Mouse (Mus musculus) MEL (cell line): ENCODE results near the gene Treh. TPM values are rescaled to one million over a fixed set of nuclear protein-coding genes. Genes with fewer than 3 reads are reported as not detected.
A peak's percentile ranks its signal among the peaks of the same experiment; 100 is the strongest.

ENCODE experiments used
- DNase-seq: peaks from one replicate; pipeline ENCODE4 v3.0.0; 2011; ENCODE audit warnings: low read depth, low spot score
- H3K27ac ChIP-seq: 2 replicates; pipeline ENCODE4 v1.5.1; 2012; ENCODE audit warnings: low read depth, mild to moderate bottlenecking, control low read depth, low read length, moderate library complexity; ENCODE audit not compliant: control insufficient read depth
- H3K27me3 ChIP-seq, 2 experiments: fragments of 150-350 bp in 1 of 2; sonication (generic) in 1 of 2; 2 replicates each; pipeline ENCODE4 v1.6.1; 2012; ENCODE audit warnings: low read length in 2 of 2, mild to moderate bottlenecking in 2 of 2, improper control_type of control experiment in 1 of 2, moderate library complexity in 1 of 2; ENCODE audit not compliant: insufficient read depth in 2 of 2, control insufficient read depth in 1 of 2
- H3K36me3 ChIP-seq, 2 experiments: 2 replicates each; pipeline ENCODE4 v1.6.1; 2012 to 2014; ENCODE audit warnings: low read length in 2 of 2, improper control_type of control experiment in 1 of 2, inconsistent platforms in 1 of 2, mild to moderate bottlenecking in 1 of 2; ENCODE audit not compliant: insufficient read depth in 2 of 2, control insufficient read depth in 1 of 2
- H3K4me1 ChIP-seq, 2 experiments: fragments of 150-350 bp in 1 of 2; sonication (generic) in 1 of 2; 2 replicates each; pipeline ENCODE4 v1.6.1; 2012; ENCODE audit warnings: low read length in 2 of 2, improper control_type of control experiment in 1 of 2, mild to moderate bottlenecking in 1 of 2; ENCODE audit not compliant: insufficient read depth in 2 of 2, control insufficient read depth in 1 of 2
- H3K4me3 ChIP-seq, 2 experiments: fragments of 150-350 bp in 1 of 2; sonication (generic) in 1 of 2; 2 replicates each; pipeline ENCODE4 v1.5.1; 2012; ENCODE audit warnings: low read depth in 2 of 2, low read length in 2 of 2, mild to moderate bottlenecking in 2 of 2, moderate library complexity in 2 of 2, control low read depth in 1 of 2, improper control_type of control experiment in 1 of 2; ENCODE audit not compliant: control insufficient read depth in 1 of 2, insufficient read depth in 1 of 2
- H3K79me2 ChIP-seq: 2 replicates; pipeline ENCODE4 v1.6.1; 2012; ENCODE audit warnings: mild to moderate bottlenecking, low read length, moderate library complexity; ENCODE audit not compliant: control insufficient read depth, poor library complexity, insufficient read depth
- H3K9ac ChIP-seq: 2 replicates; pipeline ENCODE4 v1.6.1; 2012; ENCODE audit warnings: low read depth, mild to moderate bottlenecking, control low read depth, low read length, moderate library complexity; ENCODE audit not compliant: control insufficient read depth, poor library complexity, severe bottlenecking
- H3K9me3 ChIP-seq: fragments of 150-350 bp; sonication (generic); replicated peaks from 2 replicates; pipeline ENCODE4 v1.6.1; 2012; ENCODE audit warnings: mild to moderate bottlenecking, low read length, improper control_type of control experiment, moderate library complexity; ENCODE audit not compliant: insufficient read depth
- CHD1 ChIP-seq: IDR thresholded peaks from 2 replicates; pipeline ENCODE4 v1.6.1; 2012; ENCODE audit warnings: low read depth, mild to moderate bottlenecking, inconsistent platforms, low read length, improper control_type of control experiment
- CHD2 ChIP-seq: IDR thresholded peaks from 2 replicates; pipeline ENCODE4 v1.6.1; 2011; ENCODE audit warnings: low read length, improper control_type of control experiment
- CTCF ChIP-seq, 3 experiments: IDR thresholded peaks in 2 of 3; conservative IDR thresholded peaks in 1 of 3; 2 replicates each; pipeline ENCODE4 v1.5.1; 2011 to 2012; ENCODE audit warnings: low read length in 3 of 3, low read depth in 2 of 3, mild to moderate bottlenecking in 2 of 3, improper control_type of control experiment in 1 of 3, inconsistent platforms in 1 of 3, mixed read lengths in 1 of 3, moderate library complexity in 1 of 3; ENCODE audit not compliant: control insufficient read depth in 1 of 3, insufficient read depth in 1 of 3, poor library complexity in 1 of 3, severe bottlenecking in 1 of 3
- ELF1 ChIP-seq: IDR thresholded peaks from 2 replicates; pipeline ENCODE4 v1.6.1; 2014; ENCODE audit warnings: low read depth, mild to moderate bottlenecking, inconsistent platforms, low read length, improper control_type of control experiment, moderate library complexity
- EP300 ChIP-seq, 2 experiments: IDR thresholded peaks; 2 replicates each; pipeline ENCODE4 v1.6.1; 2011; ENCODE audit warnings: improper control_type of control experiment in 2 of 2, low read length in 2 of 2, low read depth in 1 of 2, mild to moderate bottlenecking in 1 of 2
- ETS1 ChIP-seq: IDR thresholded peaks from 2 replicates; pipeline ENCODE4 v1.6.1; 2012; ENCODE audit warnings: low read depth, mild to moderate bottlenecking, inconsistent platforms, low read length, improper control_type of control experiment, moderate library complexity
- GABPA ChIP-seq: IDR thresholded peaks from 2 replicates; pipeline ENCODE4 v1.6.1; 2012; ENCODE audit warnings: low read depth, mild to moderate bottlenecking, inconsistent platforms, low read length, improper control_type of control experiment, moderate library complexity
- GATA1 ChIP-seq: IDR thresholded peaks from 2 replicates; pipeline ENCODE4 v1.6.1; 2011; ENCODE audit warnings: low read depth, low read length, improper control_type of control experiment
- KAT2A ChIP-seq: conservative IDR thresholded peaks from 2 replicates; pipeline ENCODE4 v1.6.1; 2012; ENCODE audit warnings: low read depth, low read length, improper control_type of control experiment, inconsistent platforms
- MAFK ChIP-seq: IDR thresholded peaks from 2 replicates; pipeline ENCODE4 v1.6.1; 2011; ENCODE audit warnings: low read depth, mild to moderate bottlenecking, low read length, improper control_type of control experiment, borderline replicate concordance
- MAX ChIP-seq: IDR thresholded peaks from 2 replicates; pipeline ENCODE4 v1.6.1; 2011; ENCODE audit warnings: low read length, improper control_type of control experiment
- MAZ ChIP-seq: IDR thresholded peaks from 2 replicates; pipeline ENCODE4 v1.6.1; 2012; ENCODE audit warnings: low read depth, mild to moderate bottlenecking, inconsistent platforms, low read length, improper control_type of control experiment
- POLR2AphosphoS5 ChIP-seq: IDR thresholded peaks from 2 replicates; pipeline ENCODE4 v1.6.1; 2012; ENCODE audit warnings: low read depth, borderline replicate concordance, mild to moderate bottlenecking, inconsistent platforms, low read length, moderate library complexity, mixed read lengths
- RAD21 ChIP-seq: IDR thresholded peaks from 2 replicates; pipeline ENCODE4 v1.6.1; 2011; ENCODE audit warnings: mild to moderate bottlenecking, low read depth, low read length, improper control_type of control experiment
- RCOR1 ChIP-seq: IDR thresholded peaks from 2 replicates; pipeline ENCODE4 v1.6.1; 2012; ENCODE audit warnings: low read depth, mild to moderate bottlenecking, inconsistent platforms, low read length, improper control_type of control experiment
- SIN3A ChIP-seq: IDR thresholded peaks from 2 replicates; pipeline ENCODE4 v1.6.1; 2012; ENCODE audit warnings: low read length, improper control_type of control experiment, inconsistent platforms
- SMC3 ChIP-seq: IDR thresholded peaks from 2 replicates; pipeline ENCODE4 v1.6.1; 2011; ENCODE audit warnings: low read depth, low read length, improper control_type of control experiment
- TBP ChIP-seq: IDR thresholded peaks from 2 replicates; pipeline ENCODE4 v1.8.0; 2011; ENCODE audit warnings: low read depth, low read length, improper control_type of control experiment
- TCF12 ChIP-seq: IDR thresholded peaks from 2 replicates; pipeline ENCODE4 v1.6.1; 2014; ENCODE audit warnings: low read depth, mild to moderate bottlenecking, inconsistent platforms, low read length, improper control_type of control experiment, moderate library complexity
- USF1 ChIP-seq: IDR thresholded peaks from 2 replicates; pipeline ENCODE4 v1.6.1; 2014; ENCODE audit warnings: low read depth, mild to moderate bottlenecking, inconsistent platforms, low read length, improper control_type of control experiment, moderate library complexity
- USF2 ChIP-seq, 2 experiments: IDR thresholded peaks; 2 replicates each; pipeline ENCODE4 v1.6.1; 2011 to 2012; ENCODE audit warnings: improper control_type of control experiment in 2 of 2, low read length in 2 of 2, borderline replicate concordance in 1 of 2, inconsistent platforms in 1 of 2, low read depth in 1 of 2, mild to moderate bottlenecking in 1 of 2; ENCODE audit not compliant: insufficient read depth in 1 of 2
- ZC3H11A ChIP-seq: IDR thresholded peaks from 2 replicates; pipeline ENCODE4 v1.6.1; 2012; ENCODE audit warnings: low read depth, mild to moderate bottlenecking, inconsistent platforms, low read length, improper control_type of control experiment
- ZMIZ1 ChIP-seq: IDR thresholded peaks from 2 replicates; pipeline ENCODE4 v1.6.1; 2012; ENCODE audit warnings: low read depth, mild to moderate bottlenecking, inconsistent platforms, low read length, improper control_type of control experiment, moderate library complexity
- polyA plus RNA-seq, 2 experiments: library from polyadenylated mRNA; stranded (reverse) in 1 of 2; unstranded in 1 of 2; fragments of >175 nt in 1 of 2; fragments of >200 nt in 1 of 2; gene quantifications; 2 replicates each; pipeline versions ENCODE4 v1.2.1 to v1.2.4; 2012; ENCODE audit warnings: low replicate concordance in 2 of 2, low read depth in 1 of 2; ENCODE audit not compliant: insufficient read length in 2 of 2, insufficient read depth in 1 of 2, missing spikeins in 1 of 2
- total RNA-seq: library from RNA; depleted of rRNA; stranded (reverse); fragments of 300-350 nt; gene quantifications from 2 replicates; pipeline ENCODE4 v1.2.3, GENCODE M21; 2012

The Treh gene
- total and polyA plus RNA-seq, 3 experiments = not detected

- DNase-seq = peak; percentile 42
- H3K4me1 ChIP-seq = no peaks in the 10 kb centered on the region
- no peak overlapping the region for H3K9ac ChIP-seq
- H3K9me3 ChIP-seq = no peaks in the 10 kb centered on the region
- H3K27ac ChIP-seq = no peak overlapping the region
- H3K27me3 ChIP-seq = peaks cover 3 to 5% of the 10 kb centered on the region in 2 experiments
- peak; percentile 60 for TF ChIP-seq SMC3
- peak; percentile 48 for TF ChIP-seq RAD21
- TF ChIP-seq TBP = no peak
- TF ChIP-seq ETS1 = no peak
- no peak for TF ChIP-seq MAFK
- no peak for TF ChIP-seq GABPA
- peak; percentile 19 to 56 (median 41); a peak in 5 of 6 replicates for TF ChIP-seq CTCF (IDR thresholded peaks at IDR 0.05 in 2 of 3, conservative IDR thresholded peaks at IDR 0.05 in 1 of 3; ENCODE audit: control insufficient read depth in 1 of 3, insufficient read depth in 1 of 3, low read depth in 2 of 3, low read length in 3 of 3, poor library complexity in 1 of 3, severe bottlenecking in 1 of 3)
- TF ChIP-seq USF2 (IDR thresholded peaks at IDR 0.05; ENCODE audit: borderline replicate concordance in 1 of 2, insufficient read depth in 1 of 2, low read depth in 1 of 2, low read length in 2 of 2) = no peak
- TF ChIP-seq USF1 = no peak
- TF ChIP-seq CHD1 = no peak
- TF ChIP-seq TCF12 = no peak
- TF ChIP-seq ZC3H11A = peak; percentile 39
- no peak for TF ChIP-seq POLR2AphosphoS5
- H3K4me3 ChIP-seq = no peak overlapping the region
- H3K36me3 ChIP-seq = no peaks in the 10 kb centered on the region
- no peaks in the 10 kb centered on the region for H3K79me2 ChIP-seq
Observed at GRCm38 (mm10) chr9:44678288-44678871, 5.3 kb downstream of the Treh start.

- H3K79me2 ChIP-seq = no peaks in the 10 kb centered on the region
- no peak overlapping the region for H3K4me3 ChIP-seq
- H3K27me3 ChIP-seq = peaks cover 3 to 5% of the 10 kb centered on the region in 2 experiments
- H3K9ac ChIP-seq = no peak overlapping the region
- no peaks in the 10 kb centered on the region for H3K36me3 ChIP-seq
- H3K27ac ChIP-seq = no peak overlapping the region
- H3K4me1 ChIP-seq = no peaks in the 10 kb centered on the region
- DNase-seq = no peak
- H3K9me3 ChIP-seq = no peaks in the 10 kb centered on the region
- TF ChIP-seq GATA1 (no peak), MAZ (no peak), SIN3A (no peak), CHD2 (no peak), CTCF (IDR thresholded peaks at IDR 0.05 in 2 of 3, conservative IDR thresholded peaks at IDR 0.05 in 1 of 3; ENCODE audit: control insufficient read depth in 1 of 3, insufficient read depth in 1 of 3, low read depth in 2 of 3, low read length in 3 of 3, poor library complexity in 1 of 3, severe bottlenecking in 1 of 3) (no peak), KAT2A (no peak), ZMIZ1 (no peak), RCOR1 (no peak), POLR2AphosphoS5 (no peak), ETS1 (no peak), MAX (no peak), USF1 (no peak), EP300 (IDR thresholded peaks at IDR 0.05; ENCODE audit: low read depth in 1 of 2, low read length in 2 of 2) (no peak), ELF1 (no peak)
Observed at GRCm38 (mm10) chr9:44679565-44679964, 6.5 kb downstream of the Treh start.
